Mouse (Mus musculus): ENCODE results near the gene Tdpoz5. TPM values are rescaled to one million over a fixed set of nuclear protein-coding genes. Genes with fewer than 3 reads are reported as not detected.
"Not testable (repeated sequence)": the region's sequence is repeated elsewhere in the genome, so short reads cannot be mapped to it uniquely, and the experiment has no call there.

Tdpoz5 gene
- not detected in 2 replicates for polyA plus RNA-seq (2012; rRNA removed)

- H3K27me3 ChIP-seq (ENCODE audit: control insufficient read depth, insufficient read depth, low read length); H3K4me1 ChIP-seq (ENCODE audit: control insufficient read depth, insufficient read depth, low read length); H3K27ac ChIP-seq (ENCODE audit: control insufficient read depth, insufficient read depth, low read depth, low read length); H3K36me3 ChIP-seq (ENCODE audit: control insufficient read depth, insufficient read depth, low read length); H3K4me3 ChIP-seq (ENCODE audit: control insufficient read depth, low read depth, low read length): not testable (repeated sequence)
These were observed at the start of gene Tdpoz5 for GRCm38 (mm10) chr3:93961214-93961613. Gene Tdpoz5, minus strand, starts transcription at chr3:93961314.

GRCm38 (mm10) chr3:93968938-93969337 lies 7.8 kb upstream of the Tdpoz5 start:
- not testable (repeated sequence) for H3K36me3 ChIP-seq (ENCODE audit: control insufficient read depth, insufficient read depth, low read length); H3K4me1 ChIP-seq (ENCODE audit: control insufficient read depth, insufficient read depth, low read length); H3K4me3 ChIP-seq (ENCODE audit: control insufficient read depth, low read depth, low read length); H3K27ac ChIP-seq (ENCODE audit: control insufficient read depth, insufficient read depth, low read depth, low read length); H3K27me3 ChIP-seq (ENCODE audit: control insufficient read depth, insufficient read depth, low read length)

- H3K4me3 ChIP-seq (ENCODE audit: control insufficient read depth, low read depth, low read length); H3K27ac ChIP-seq (ENCODE audit: control insufficient read depth, insufficient read depth, low read depth, low read length); H3K36me3 ChIP-seq (ENCODE audit: control insufficient read depth, insufficient read depth, low read length); H3K27me3 ChIP-seq (ENCODE audit: control insufficient read depth, insufficient read depth, low read length); H3K4me1 ChIP-seq (ENCODE audit: control insufficient read depth, insufficient read depth, low read length): not testable (repeated sequence)
These were observed 17.7 kb downstream of the Tdpoz5 start, which contains the start of gene Gm9117 for GRCm38 (mm10) chr3:93943443-93943842. Gene Gm9117, minus strand, starts transcription at chr3:93943543.

GRCm38 (mm10) chr3:93938386-93938785 lies 22.7 kb downstream of the Tdpoz5 start:
- not testable (repeated sequence) for H3K27ac ChIP-seq (ENCODE audit: control insufficient read depth, insufficient read depth, low read depth, low read length); H3K4me1 ChIP-seq (ENCODE audit: control insufficient read depth, insufficient read depth, low read length); H3K4me3 ChIP-seq (ENCODE audit: control insufficient read depth, low read depth, low read length); H3K27me3 ChIP-seq (ENCODE audit: control insufficient read depth, insufficient read depth, low read length); H3K36me3 ChIP-seq (ENCODE audit: control insufficient read depth, insufficient read depth, low read length)

Other genes with a start within 250 kb of the Tdpoz5 start
- gene Gm5773, start 188.3 kb downstream of the Tdpoz5 start, polyA plus RNA-seq (2012; rRNA removed) = not detected in 2 replicates
- gene Tdpoz4, start 164.9 kb downstream of the Tdpoz5 start, polyA plus RNA-seq (2012; rRNA removed) = not detected in 2 replicates
- gene Tdpoz3, start 135.3 kb downstream of the Tdpoz5 start, polyA plus RNA-seq (2012; rRNA removed) = not detected in 2 replicates
- not detected in 2 replicates for gene Gm9117, start 17.8 kb downstream of the Tdpoz5 start, polyA plus RNA-seq (2012; rRNA removed)
- gene Gm9125, start 93.6 kb upstream of the Tdpoz5 start, polyA plus RNA-seq (2012; rRNA removed) = not detected in 2 replicates
- gene Gm10697, start 111.3 kb upstream of the Tdpoz5 start, polyA plus RNA-seq (2012; rRNA removed) = not detected in 2 replicates
- not detected in 2 replicates for gene Gm10696, start 216.9 kb upstream of the Tdpoz5 start, polyA plus RNA-seq (2012; rRNA removed)
- 0.14 and 0.16 TPM in 2 replicates for gene Gm5286, start 235.4 kb upstream of the Tdpoz5 start, polyA plus RNA-seq (2012; rRNA removed)

Measured in testis, adult 2 months (tissue).